Mouse (Mus musculus): ENCODE measurements around the gene Rsf1. TPM values are rescaled to one million over a fixed set of nuclear protein-coding genes. Genes with fewer than 3 reads are reported as not detected.
A peak's percentile ranks its signal among the peaks of the same experiment; 100 is the strongest.

The Rsf1 gene
- polyA plus RNA-seq, 1 experiment from 2014 or later = 26.2 TPM

GRCm38 (mm10) chr7:97714651-97715050 is 135.0 kb downstream of the Rsf1 start:
- WGBS = 94% methylated on average over 5 of the region's 5 CpGs

GRCm38 (mm10) chr7:97717326-97717725 is 137.6 kb downstream of the Rsf1 start:
- H3K4me3 ChIP-seq = no peak overlapping the region
- no peak for DNase-seq (ENCODE audit: low spot score)
- 0 out of 2 replicates have a peak, but pooled peaks cover 4% of the 10 kb centered on the region for H3K9me3 ChIP-seq
- H3K27me3 ChIP-seq (replicated peaks; ENCODE audit: low read depth, poor library complexity, severe bottlenecking) = no peaks in the 10 kb centered on the region
- no peak overlapping the region for H3K27ac ChIP-seq (replicated peaks)
- no peaks in the 10 kb centered on the region for H3K4me1 ChIP-seq
- 90% methylated on average over 1 of the region's 1 CpGs for WGBS
- peaks cover 91% of the 10 kb centered on the region for H3K36me3 ChIP-seq (replicated peaks)

More at GRCm38 (mm10) chr7:97714651-97715050, 135.0 kb downstream of the Rsf1 start:
- H3K27ac ChIP-seq (replicated peaks) = no peak overlapping the region
- peaks cover 88% of the 10 kb centered on the region for H3K36me3 ChIP-seq (replicated peaks)
- DNase-seq (ENCODE audit: low spot score) = no peak
- H3K4me1 ChIP-seq = no peaks in the 10 kb centered on the region
- H3K9me3 ChIP-seq = 0 out of 2 replicates have a peak, but pooled peaks cover 4% of the 10 kb centered on the region
- H3K4me3 ChIP-seq = no peak overlapping the region
- no peaks in the 10 kb centered on the region for H3K27me3 ChIP-seq (replicated peaks; ENCODE audit: low read depth, poor library complexity, severe bottlenecking)

- no peak for DNase-seq (ENCODE audit: low spot score)
- H3K27ac ChIP-seq (replicated peaks) = no peak overlapping the region
- H3K4me3 ChIP-seq = no peak overlapping the region
- H3K4me1 ChIP-seq = no peaks in the 10 kb centered on the region
- 0 out of 2 replicates have a peak, but pooled peaks cover 4% of the 10 kb centered on the region for H3K9me3 ChIP-seq
- H3K27me3 ChIP-seq (replicated peaks; ENCODE audit: low read depth, poor library complexity, severe bottlenecking) = no peaks in the 10 kb centered on the region
- 72% methylated on average over 5 of the region's 5 CpGs for WGBS
- H3K36me3 ChIP-seq (replicated peaks) = peaks cover 91% of the 10 kb centered on the region
Observed at GRCm38 (mm10) chr7:97719078-97719477, 139.4 kb downstream of the Rsf1 start.

GRCm38 (mm10) chr7:97720109-97720508 is 140.4 kb downstream of the Rsf1 start:
- no peaks in the 10 kb centered on the region for H3K4me1 ChIP-seq
- no peak for DNase-seq (ENCODE audit: low spot score)
- no peak overlapping the region for H3K27ac ChIP-seq (replicated peaks)
- no peaks in the 10 kb centered on the region for H3K27me3 ChIP-seq (replicated peaks; ENCODE audit: low read depth, poor library complexity, severe bottlenecking)
- H3K4me3 ChIP-seq = no peak overlapping the region
- peaks cover 91% of the 10 kb centered on the region for H3K36me3 ChIP-seq (replicated peaks)
- no peaks in the 10 kb centered on the region for H3K9me3 ChIP-seq
- 79% methylated on average over 5 of the region's 5 CpGs for WGBS

- Histone ChIP-seq H3K9me3 (no peaks in the 10 kb centered on the region), H3K27me3 (replicated peaks; ENCODE audit: low read depth, poor library complexity, severe bottlenecking) (no peaks in the 10 kb centered on the region), H3K4me3 (no peak overlapping the region), H3K27ac (replicated peaks) (no peak overlapping the region), H3K4me1 (no peaks in the 10 kb centered on the region), H3K36me3 (replicated peaks) (peaks cover 88% of the 10 kb centered on the region)
- no peak for DNase-seq (ENCODE audit: low spot score)
- WGBS = 92% methylated on average over 7 of the region's 7 CpGs
Observed at GRCm38 (mm10) chr7:97722278-97722918, 142.7 kb downstream of the Rsf1 start.

- H3K27ac ChIP-seq (replicated peaks) = no peak overlapping the region
- WGBS = 89% methylated on average over 11 of the region's 11 CpGs
- H3K27me3 ChIP-seq (replicated peaks; ENCODE audit: low read depth, poor library complexity, severe bottlenecking) = no peaks in the 10 kb centered on the region
- H3K9me3 ChIP-seq = no peaks in the 10 kb centered on the region
- DNase-seq (ENCODE audit: low spot score) = no peak
- no peaks in the 10 kb centered on the region; the same call in 1 of the 2 replicates for H3K4me1 ChIP-seq
- H3K36me3 ChIP-seq (replicated peaks) = peaks cover 80% of the 10 kb centered on the region
- no peak overlapping the region for H3K4me3 ChIP-seq
Observed at GRCm38 (mm10) chr7:97723646-97724538, 144.2 kb downstream of the Rsf1 start.

- Histone ChIP-seq H3K4me1 (peaks cover 13% of the 10 kb centered on the region), H3K4me3 (no peak overlapping the region), H3K36me3 (replicated peaks) (peaks cover 65% of the 10 kb centered on the region), H3K27me3 (replicated peaks; ENCODE audit: low read depth, poor library complexity, severe bottlenecking) (no peaks in the 10 kb centered on the region), H3K27ac (replicated peaks) (no peak overlapping the region), H3K9me3 (no peaks in the 10 kb centered on the region)
- DNase-seq (ENCODE audit: low spot score) = no peak
- 95% methylated on average over 6 of the region's 6 CpGs for WGBS
Observed at GRCm38 (mm10) chr7:97725401-97725800, 145.7 kb downstream of the Rsf1 start.

- Histone ChIP-seq H3K36me3 (replicated peaks) (peaks cover 58% of the 10 kb centered on the region), H3K9me3 (no peaks in the 10 kb centered on the region), H3K4me3 (no peak overlapping the region), H3K4me1 (peaks cover 17% of the 10 kb centered on the region), H3K27ac (replicated peaks) (no peak overlapping the region), H3K27me3 (replicated peaks; ENCODE audit: low read depth, poor library complexity, severe bottlenecking) (no peaks in the 10 kb centered on the region)
- DNase-seq (ENCODE audit: low spot score) = no peak
- 87% methylated on average over 7 of the region's 7 CpGs for WGBS
Observed at GRCm38 (mm10) chr7:97726080-97726479, 146.4 kb downstream of the Rsf1 start.

GRCm38 (mm10) chr7:97726778-97727177 is 147.1 kb downstream of the Rsf1 start:
- H3K4me1 ChIP-seq = peaks cover 17% of the 10 kb centered on the region
- H3K27ac ChIP-seq (replicated peaks) = no peak overlapping the region
- H3K4me3 ChIP-seq = no peak overlapping the region
- no peaks in the 10 kb centered on the region for H3K9me3 ChIP-seq
- 76% methylated on average over 7 of the region's 7 CpGs for WGBS
- H3K27me3 ChIP-seq (replicated peaks; ENCODE audit: low read depth, poor library complexity, severe bottlenecking) = no peaks in the 10 kb centered on the region
- H3K36me3 ChIP-seq (replicated peaks) = peaks cover 56% of the 10 kb centered on the region
- DNase-seq (ENCODE audit: low spot score) = no peak

GRCm38 (mm10) chr7:97728666-97729614 is 149.3 kb downstream of the Rsf1 start:
- Histone ChIP-seq H3K4me3 (no peak overlapping the region), H3K27me3 (replicated peaks; ENCODE audit: low read depth, poor library complexity, severe bottlenecking) (no peaks in the 10 kb centered on the region), H3K9me3 (no peaks in the 10 kb centered on the region), H3K36me3 (replicated peaks) (peaks cover 36% of the 10 kb centered on the region), H3K4me1 (peaks cover 17% of the 10 kb centered on the region), H3K27ac (replicated peaks) (0 out of 2 replicates have a peak overlapping the region, but pooled peaks have one; percentile 19)
- WGBS = 56% methylated on average over 14 of the region's 14 CpGs
- DNase-seq (ENCODE audit: low spot score) = no peak

GRCm38 (mm10) chr7:97730427-97730826 is 150.7 kb downstream of the Rsf1 start:
- Histone ChIP-seq H3K27ac (replicated peaks) (no peak overlapping the region), H3K4me3 (no peak overlapping the region), H3K9me3 (no peaks in the 10 kb centered on the region), H3K4me1 (peaks cover 17% of the 10 kb centered on the region), H3K36me3 (replicated peaks) (peaks cover 22% of the 10 kb centered on the region), H3K27me3 (replicated peaks; ENCODE audit: low read depth, poor library complexity, severe bottlenecking) (no peaks in the 10 kb centered on the region)
- 48% methylated on average over 3 of the region's 3 CpGs for WGBS
- DNase-seq (ENCODE audit: low spot score) = no peak

- 90% methylated on average over 5 of the region's 5 CpGs for WGBS
- Histone ChIP-seq H3K27ac (replicated peaks) (no peak overlapping the region), H3K4me3 (no peak overlapping the region), H3K9me3 (no peaks in the 10 kb centered on the region), H3K27me3 (replicated peaks; ENCODE audit: low read depth, poor library complexity, severe bottlenecking) (peaks cover 17% of the 10 kb centered on the region), H3K4me1 (peaks cover 37% of the 10 kb centered on the region), H3K36me3 (replicated peaks) (no peaks in the 10 kb centered on the region)
- DNase-seq (ENCODE audit: low spot score) = no peak
Observed at GRCm38 (mm10) chr7:97733606-97734005, 153.9 kb downstream of the Rsf1 start.
